Mouse (Mus musculus): ENCODE results near the gene 4933434E20Rik. TPM values are rescaled to one million over a fixed set of nuclear protein-coding genes. Genes with fewer than 3 reads are reported as not detected.

The 4933434E20Rik gene
- total RNA-seq, 2 experiments from 2014 or later, result 81.3 to 83.7 TPM

DNA sequence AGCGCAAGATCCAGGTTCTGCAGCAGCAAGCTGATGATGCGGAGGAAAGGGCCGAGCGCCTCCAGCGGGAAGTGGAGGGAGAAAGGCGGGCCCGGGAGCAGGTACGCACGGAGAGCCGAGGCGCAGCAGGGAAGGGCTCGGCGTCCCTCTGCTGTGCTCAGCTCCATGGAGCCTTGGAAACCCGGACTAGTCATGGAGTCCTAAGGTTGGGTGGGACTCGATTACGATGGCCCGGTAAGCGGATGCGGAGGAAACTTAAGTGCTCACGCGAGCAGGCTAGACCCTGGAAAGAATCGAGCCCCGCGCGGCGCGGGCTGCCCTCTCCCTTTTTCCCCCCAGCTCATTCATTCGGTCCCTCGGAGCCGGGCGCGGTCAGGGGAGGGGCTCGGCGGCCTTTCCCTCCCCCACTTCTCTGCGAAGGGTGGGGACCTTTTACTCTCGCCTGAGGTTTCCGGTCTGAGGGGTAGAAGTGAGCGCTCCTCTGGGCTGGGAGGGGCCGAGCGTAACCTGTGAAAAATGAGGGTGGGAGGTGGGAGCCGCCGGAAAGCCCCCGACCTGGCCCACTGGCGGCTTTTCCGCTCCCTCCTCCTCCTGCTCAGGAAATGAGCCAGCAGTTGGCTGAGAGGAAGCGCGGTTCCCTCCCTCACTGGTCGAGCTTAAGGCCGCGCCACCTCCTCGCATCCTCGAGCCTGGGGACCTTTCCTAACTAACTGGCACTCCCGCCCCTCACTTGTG is 28.5 kb downstream of the 4933434E20Rik start:
- peak; percentile 39 to 64 for DNase-seq (ENCODE audit: low spot score in 2 of 2)

DNA sequence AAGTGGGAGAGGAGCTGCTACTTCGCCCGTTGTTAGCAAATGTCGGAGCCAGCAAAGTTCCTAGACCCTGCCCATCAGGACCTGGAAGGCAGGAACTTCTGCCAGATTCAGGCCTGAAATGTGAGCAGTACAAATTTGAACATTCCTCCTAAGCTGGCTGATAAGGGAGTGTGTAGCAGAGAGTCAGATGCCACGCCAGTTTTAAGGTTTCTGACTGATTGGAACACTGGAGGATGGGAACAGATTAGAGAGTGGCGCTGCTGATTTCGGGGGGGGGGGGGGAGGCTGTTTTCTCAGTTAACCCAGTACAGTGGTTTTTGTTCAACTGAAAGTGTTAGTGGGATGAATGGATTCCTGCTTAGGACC is 29.0 kb downstream of the 4933434E20Rik start:
- no peak for DNase-seq (ENCODE audit: low spot score in 2 of 2)

DNA sequence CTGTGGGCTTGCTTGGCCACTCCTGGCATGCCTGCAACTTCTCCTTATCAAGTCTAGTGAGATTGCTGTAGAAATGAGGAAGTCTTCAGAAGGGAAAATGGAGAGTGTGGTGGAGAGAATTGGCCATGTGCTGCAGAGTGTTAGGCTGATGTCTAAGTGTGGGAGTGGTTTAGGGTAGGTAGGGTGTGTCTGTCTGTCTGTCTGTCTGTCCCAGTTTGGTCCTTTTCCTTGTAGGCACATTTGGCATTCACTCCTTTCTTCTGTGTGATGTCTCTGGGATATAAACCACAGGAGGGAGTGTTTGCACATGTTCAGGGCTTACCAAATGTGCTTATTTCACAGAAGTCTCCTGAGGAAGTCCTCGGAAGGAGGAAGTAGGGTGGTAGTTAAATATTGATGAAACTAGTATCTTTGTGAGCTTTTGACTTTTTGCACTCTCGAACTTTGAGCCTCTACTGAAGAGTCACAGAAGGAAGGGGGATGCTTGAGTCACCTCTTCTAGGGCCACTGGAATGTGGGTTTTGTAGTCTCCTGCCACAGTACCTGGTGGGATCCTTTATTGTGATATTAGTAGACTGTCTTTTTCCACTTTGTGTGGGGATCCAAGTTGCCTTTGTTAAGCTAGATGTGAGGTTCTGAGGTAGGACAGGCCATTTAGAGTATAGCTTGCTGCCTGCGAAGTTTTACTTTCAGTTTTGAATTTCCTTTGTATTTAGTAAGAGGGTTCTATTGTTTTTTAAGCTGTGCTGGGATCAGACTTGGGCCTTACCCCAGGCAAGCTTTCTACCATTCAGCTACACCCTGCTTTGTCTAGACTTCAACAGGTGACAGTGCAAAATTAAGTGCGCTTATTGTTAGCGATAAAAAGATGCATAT is 30.2 kb downstream of the 4933434E20Rik start:
- DNase-seq (ENCODE audit: low spot score in 2 of 2), result no peak

DNA sequence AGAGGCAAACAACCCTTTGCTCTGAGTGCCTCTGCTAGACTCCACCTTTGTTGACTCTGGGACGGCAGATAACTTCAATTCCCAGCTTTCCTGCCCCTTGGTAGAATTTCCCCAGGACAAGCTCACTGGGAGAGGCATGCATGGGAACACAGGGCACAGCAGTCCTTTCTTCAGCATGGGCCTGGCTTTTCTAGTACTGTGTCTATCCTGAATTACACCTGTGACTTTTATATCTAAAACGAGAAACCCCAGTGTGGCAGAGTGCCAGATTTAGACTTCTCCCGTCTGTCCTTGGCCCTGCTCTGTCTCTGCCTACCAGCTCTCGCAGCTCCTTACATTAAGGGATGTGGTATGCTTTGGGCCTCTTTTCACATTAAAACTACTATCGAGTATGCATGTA is 31.6 kb downstream of the 4933434E20Rik start:
- DNase-seq (ENCODE audit: low spot score in 2 of 2), result no peak

DNA sequence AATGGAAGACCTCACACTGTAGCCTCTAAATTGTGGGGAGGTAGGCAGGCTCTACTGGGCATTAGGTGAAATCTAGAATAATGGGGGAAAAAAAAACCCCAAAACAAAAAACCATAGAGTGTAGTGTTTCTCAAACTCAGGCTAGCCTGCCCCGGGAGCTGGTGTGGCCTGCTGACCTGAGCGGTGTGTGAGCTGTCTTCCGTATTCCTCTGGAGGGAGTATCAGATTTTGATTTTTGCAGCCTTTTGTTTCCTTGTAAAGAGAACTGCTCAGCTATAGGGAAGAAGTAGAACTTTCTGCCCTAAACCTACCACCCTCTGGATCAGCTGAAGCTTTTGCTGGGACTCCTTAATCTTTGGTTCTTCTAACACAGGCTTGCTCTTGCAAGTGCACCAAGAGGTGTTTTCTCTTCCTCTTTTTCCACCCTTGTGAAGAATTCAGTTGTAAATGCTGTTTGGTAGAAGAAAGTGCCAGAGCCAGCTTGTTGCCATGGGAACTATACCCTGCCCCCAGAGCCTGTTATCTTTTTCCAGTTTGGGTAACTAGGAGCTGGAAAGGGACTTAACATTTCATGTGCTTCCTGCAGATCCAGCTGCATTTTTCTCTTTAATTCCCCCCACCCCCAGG is 32.4 kb downstream of the 4933434E20Rik start:
- DNase-seq (ENCODE audit: low spot score in 2 of 2), result no peak

DNA sequence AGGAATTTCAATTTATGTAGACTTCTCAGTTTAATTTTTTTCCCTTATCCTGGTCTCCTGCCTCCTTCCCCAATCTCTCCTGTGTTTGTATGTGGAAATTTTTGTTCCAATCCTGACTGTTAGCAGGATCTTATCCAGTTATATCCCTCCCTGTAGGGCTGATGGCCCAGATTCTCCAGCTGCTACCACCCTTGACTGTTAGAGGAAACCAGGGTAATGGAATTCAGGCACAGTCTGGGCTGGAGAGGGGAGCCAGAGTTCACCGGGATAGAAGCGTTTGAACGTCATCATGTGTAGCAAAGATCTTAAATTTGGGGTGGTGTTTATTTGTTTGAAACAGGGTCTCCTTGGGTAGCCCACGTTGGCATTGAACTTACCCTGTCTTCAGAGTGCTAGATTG is 33.4 kb downstream of the 4933434E20Rik start:
- DNase-seq (ENCODE audit: low spot score in 2 of 2), result no peak

DNA sequence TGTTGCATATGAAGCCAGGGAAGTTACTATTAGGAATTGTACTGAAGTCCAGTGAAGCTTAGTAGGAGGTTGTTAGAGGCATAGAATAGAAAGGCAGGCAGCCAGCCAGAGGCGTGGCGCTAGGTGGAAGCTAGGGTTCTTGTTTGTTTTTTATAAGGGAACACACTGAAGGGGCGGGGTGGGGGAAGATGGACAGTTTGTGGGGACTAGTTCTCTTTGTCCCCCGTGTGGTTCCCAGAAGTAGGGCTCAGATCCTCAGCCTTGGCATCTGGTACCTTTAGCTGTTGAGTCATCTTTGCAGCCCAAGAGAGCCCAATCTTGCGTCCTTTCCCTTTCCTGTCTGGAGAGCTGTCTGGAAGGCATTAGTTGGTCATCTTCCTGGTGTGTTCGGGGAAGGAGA is 33.8 kb downstream of the 4933434E20Rik start:
- no peak for DNase-seq (ENCODE audit: low spot score in 2 of 2)

DNA sequence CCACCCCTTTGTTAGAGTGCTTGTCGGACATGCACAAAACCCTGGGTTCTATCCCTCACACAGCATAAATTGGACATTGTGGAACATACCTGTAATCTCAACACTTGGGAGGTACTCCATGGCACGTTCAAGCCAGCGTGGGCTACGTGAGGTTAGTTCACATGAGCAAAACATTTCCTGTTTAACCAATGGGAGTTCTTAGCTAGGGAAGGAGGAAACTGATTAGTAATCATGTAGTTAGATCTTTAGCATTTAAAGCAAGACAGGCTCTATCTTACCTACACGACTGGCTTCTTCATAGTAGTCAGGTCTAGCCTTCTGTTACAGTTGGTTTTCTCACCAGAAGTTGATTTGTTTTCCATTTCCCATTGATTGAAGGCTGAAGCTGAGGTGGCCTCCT is 34.6 kb downstream of the 4933434E20Rik start:
- no peak for DNase-seq (ENCODE audit: low spot score in 2 of 2)

DNA sequence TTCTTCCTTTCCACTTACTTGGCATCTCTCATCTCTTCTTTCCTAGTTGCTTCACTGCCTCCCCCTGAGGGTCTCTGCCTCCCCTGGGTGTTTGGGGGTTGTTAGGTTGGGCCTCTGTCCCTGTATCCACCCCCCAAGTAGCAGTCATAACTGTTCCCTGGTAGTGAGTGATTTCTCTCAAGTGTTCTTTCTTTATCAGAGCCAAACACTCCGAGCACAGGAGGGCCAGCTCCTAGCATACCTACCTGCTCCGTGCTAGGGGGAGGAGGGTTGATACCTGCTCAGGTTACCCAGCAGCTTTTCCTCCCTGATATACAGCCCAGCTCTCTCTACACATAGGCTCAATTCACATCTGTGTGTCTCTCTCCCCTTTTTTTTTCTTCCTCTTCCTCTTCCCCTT is 37.2 kb downstream of the 4933434E20Rik start:
- no peak for DNase-seq (ENCODE audit: low spot score in 2 of 2)

DNA sequence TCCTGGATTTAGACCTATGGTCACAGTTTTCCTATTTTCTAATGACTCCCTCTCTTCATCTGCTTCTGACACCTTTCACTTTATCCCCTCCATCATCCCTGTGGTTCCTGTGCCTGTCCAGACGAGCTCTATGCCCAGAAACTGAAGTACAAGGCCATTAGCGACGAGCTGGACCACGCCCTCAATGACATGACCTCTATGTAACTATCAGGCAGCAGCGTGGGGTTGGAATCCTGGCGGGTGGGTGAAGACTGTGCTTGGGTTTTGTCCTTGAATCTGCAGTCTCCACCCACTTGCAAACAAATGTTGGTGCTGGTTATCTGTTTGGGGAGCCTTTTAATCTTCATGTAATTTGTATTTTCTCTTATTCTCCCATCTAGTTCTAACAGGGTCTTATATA is 39.5 kb downstream of the 4933434E20Rik start:
- no peak for DNase-seq (ENCODE audit: low spot score in 2 of 2)

DNA sequence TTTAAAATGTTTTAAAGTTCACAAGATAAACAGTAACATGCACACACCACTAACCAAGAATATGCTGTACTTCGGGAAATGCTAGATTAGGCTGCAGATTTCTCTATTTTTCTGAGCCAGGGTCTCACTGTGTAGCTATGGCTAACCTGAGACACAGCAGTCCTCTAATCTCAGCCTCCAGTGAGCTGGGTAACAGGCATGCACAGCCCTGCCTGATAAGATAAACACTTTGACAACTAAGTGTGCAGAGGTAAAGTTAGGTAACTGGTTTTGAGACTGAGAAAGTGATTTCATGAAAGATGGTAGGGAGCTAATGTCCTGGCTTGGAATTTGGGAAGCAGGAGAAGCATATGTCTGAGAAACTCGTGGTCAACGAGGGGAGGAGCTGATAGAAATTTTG is 43.0 kb downstream of the 4933434E20Rik start:
- DNase-seq (ENCODE audit: low spot score in 2 of 2), result no peak

DNA sequence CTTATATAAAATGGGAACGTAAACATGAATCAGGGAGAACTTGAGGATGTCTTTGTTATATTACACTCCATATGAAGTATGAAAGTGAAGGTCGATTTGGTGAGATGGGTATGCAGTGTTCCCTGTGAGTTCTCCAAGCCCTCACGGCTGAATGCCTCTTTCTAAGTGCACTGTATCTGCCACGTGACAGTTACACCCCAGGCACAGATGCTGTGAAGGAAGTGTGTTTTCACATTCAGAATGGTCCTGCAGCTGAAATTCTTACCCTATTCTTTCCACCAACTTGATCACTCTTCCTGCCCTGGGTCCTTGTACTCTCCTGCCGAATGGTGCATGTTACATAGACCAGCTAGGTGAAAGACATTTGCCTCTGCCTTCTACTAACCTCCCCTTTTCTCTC is 46.5 kb downstream of the 4933434E20Rik start:
- no peak for DNase-seq (ENCODE audit: low spot score in 2 of 2)

DNA sequence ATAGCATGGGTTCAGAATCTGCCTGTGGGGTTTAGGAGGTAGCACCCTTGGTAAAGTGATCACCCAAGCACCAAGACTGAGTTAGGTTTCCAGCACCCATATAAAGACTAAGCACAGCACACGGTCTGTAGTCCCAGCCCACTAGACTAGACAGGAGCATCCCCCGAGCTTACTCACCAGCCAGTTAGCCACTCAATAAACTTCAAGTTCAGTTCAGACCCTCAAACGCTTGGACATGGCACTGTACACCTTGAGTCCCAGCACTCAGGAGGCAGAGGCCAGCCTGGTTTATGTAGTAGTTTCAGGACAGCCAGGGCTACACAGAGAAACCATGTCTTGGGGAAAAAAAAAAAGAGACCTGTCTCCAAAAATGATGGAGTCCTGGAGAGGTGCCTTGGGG is 49.6 kb downstream of the 4933434E20Rik start:
- no peak for DNase-seq (ENCODE audit: low spot score in 2 of 2)

DNA sequence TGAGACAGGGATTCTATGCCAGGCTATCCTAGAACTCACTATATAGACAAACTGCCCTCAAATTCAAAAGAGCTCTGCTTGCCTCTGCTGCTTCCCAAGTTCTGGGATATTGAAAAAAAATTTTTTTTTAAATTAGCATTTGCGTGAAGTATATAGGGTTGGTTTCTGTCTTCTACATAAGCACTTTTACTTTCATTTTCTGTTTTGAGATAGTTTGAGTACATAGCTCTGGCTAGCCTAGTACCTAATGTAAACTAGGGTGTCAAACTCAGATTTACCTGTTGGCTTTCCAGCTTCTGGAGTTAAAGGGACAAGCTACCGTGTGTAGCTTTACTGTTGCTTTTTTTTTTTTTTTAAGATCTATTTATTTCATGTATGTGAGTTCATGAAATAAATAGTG is 50.2 kb downstream of the 4933434E20Rik start:
- DNase-seq (ENCODE audit: low spot score in 2 of 2), result no peak

DNA sequence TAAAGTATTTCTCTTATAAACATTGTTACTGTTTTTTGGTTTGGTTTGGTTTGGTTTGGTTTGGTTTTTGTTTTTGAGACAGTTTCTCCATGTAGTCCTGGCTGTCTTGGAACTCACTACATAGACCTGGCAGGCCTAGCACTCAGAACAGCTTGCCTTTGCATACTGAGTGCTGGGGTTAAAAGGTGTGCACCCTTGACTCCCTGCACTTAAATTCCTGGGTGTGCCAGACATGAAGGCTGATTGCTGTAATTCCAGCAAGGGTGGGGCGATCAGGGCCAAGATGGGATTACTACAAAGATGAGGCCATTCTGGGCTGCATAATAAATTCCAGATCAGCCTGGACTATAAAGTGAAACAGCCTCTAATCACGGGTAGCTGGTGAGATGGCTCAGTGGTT is 50.8 kb downstream of the 4933434E20Rik start:
- DNase-seq (ENCODE audit: low spot score in 2 of 2), result no peak

DNA sequence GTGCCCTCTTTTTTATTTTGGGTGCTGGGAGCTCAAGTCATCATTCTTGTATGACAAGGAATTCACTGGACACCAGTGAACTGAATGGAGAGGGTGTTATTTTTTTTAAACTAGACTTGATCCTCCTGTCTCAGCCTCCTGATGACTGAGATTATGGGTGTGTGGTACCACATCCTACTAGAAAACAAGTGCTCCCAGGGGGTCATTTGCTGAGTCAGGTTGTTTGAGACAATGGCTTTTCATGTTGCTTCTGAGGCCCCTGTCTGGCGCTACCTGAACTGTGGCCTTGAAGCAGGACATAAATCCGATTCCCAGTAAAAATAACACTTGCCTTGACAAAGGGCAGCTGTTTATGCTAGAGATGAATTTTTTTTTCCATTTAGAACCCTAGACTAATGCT is 51.7 kb downstream of the 4933434E20Rik start:
- no peak for DNase-seq (ENCODE audit: low spot score in 2 of 2)

DNA sequence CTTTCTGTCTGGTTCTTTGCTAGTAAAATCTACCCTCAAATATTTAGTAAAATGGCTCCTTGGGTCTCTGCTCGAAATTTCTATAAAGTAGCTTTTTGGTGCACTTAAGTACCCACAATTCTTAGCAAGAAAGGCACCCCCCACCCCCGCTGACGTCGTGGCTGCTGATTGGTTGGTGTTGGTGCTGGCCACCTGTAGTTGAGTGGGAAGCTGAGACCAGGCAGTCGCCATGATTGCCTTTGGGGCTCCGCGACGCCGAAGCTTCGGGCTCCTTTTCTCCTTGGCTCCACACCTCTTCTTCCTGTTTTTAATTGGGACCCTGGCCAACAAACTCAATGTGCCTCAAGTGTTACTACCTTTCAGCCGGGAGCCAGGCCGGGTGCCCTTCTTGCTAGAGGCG is 52.5 kb downstream of the 4933434E20Rik start, which contains the start of gene Nup210l:
Gene Nup210l, plus strand, starts transcription at position 195 of the 400 bp plus-strand sequence.
- no peak for DNase-seq (ENCODE audit: low spot score in 2 of 2)

DNA sequence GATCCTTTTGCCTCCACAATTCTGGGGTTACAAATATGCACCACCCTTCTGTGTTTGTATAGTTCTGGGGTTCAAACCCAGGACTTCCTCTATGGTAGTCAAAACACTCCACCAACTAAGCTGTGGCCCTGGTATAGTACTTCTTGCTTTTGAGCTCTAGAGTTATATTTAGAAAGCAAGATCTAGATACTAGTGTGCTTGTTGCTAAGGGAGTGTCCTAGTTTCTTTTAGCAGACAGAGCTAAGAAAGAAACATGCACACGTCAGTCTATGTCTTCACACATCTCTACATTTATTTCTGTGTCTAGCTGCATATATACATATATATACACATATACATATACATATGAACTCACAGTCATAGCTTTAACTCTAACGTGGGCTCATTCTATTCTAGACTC is 60.3 kb downstream of the 4933434E20Rik start:
- no peak for DNase-seq (ENCODE audit: low spot score in 2 of 2)

DNA sequence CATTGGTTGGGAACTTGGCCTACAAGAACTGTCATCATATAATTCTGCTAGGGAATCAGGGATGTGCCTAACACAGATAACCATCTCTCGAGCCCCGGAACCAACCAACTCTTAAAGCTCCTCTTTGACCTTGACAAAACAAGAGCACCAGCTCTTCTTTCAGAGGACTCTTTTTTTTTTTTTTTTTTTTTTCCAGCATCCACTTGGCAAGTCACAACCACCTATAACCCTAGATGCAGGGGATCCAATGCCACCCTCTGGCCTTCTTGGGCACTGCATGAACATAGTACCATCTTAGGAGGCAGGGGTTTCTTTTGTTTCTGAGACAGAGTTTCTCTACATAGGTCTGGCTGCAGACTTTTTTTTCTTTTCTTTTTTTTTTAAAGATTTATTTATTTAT is 62.9 kb downstream of the 4933434E20Rik start:
- DNase-seq (ENCODE audit: low spot score in 2 of 2), result no peak

DNA sequence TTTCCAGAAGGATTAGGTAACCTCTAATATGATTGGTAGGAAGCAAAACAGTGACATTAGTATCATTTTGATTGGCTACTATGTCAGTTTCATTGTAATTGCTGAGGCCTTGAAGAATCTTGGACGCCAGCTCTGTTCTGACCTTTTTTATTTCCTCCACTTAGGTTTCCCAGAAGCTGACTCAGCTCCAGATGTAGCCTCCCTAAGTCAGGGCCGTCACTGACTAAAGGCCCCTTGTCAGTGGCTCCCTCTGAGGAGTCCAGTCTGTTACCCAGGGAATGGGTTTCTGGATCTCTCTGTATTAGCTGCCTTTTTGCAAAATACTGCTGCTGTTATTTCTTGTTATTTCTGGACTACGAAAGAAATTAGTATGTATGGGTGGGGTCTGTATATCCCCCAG is 64.1 kb downstream of the 4933434E20Rik start:
- DNase-seq (ENCODE audit: low spot score in 2 of 2), result no peak

Data from adrenal gland, postnatal 4 days (tissue).